Mouse (Mus musculus) left cerebral cortex, postnatal 10 days (tissue): ENCODE measurements around the gene Caml. TPM values are rescaled to one million over a fixed set of nuclear protein-coding genes. Genes with fewer than 3 reads are reported as not detected.
"Not testable (repeated sequence)": the region's sequence is repeated elsewhere in the genome, so short reads cannot be mapped to it uniquely, and the experiment has no call there.

Experiments
- DNase-seq, 2 experiments: peaks; one replicate each; pipeline ENCODE4 v3.0.0; 2021 to 2022; ENCODE audit warnings: low spot score in 2 of 2, mixed read lengths in 1 of 2; ENCODE audit errors: extremely low spot score in 1 of 2
- intact Hi-C: fragments of 180-260 bp; cut with DNase I; formaldehyde crosslinking; loops from one replicate; pipeline ENCODE4 v1.15.1; 2025
- total RNA-seq, 2 experiments: library from RNA; stranded (reverse); gene quantifications; 2 replicates each; pipeline ENCODE4 v1.2.3; 2021

The Caml gene
- 10 to 100 TPM; 53.7 to 55.3 TPM for total RNA-seq

GRCm38 (mm10) chr13:55622649-55623541 lies at the start of gene Caml:
Caml (plus strand) TSS chr13:55623005.
- intact Hi-C loops: no loop called here
- peak; percentile 83 to 92 for DNase-seq

GRCm38 (mm10) chr13:55573432-55573831 lies 49.4 kb upstream of the Caml start, which contains the start of gene Tmed9:
Tmed9 (plus strand) TSS chr13:55573732.
- intact Hi-C loops: no loop called here
- no peak for DNase-seq

GRCm38 (mm10) chr13:55574321-55574720 lies 48.5 kb upstream of the Caml start:
- intact Hi-C loops: no loop called here
- no peak for DNase-seq

GRCm38 (mm10) chr13:55575932-55576331 lies 46.9 kb upstream of the Caml start:
- intact Hi-C loops: no loop called here

GRCm38 (mm10) chr13:55576872-55577271 lies 45.9 kb upstream of the Caml start:
- intact Hi-C loops, DNase-seq: not testable (repeated sequence)

More at GRCm38 (mm10) chr13:55575932-55576331, 46.9 kb upstream of the Caml start:
- no peak for DNase-seq

- no peak for DNase-seq
- intact Hi-C loops: no loop called here
Observed at GRCm38 (mm10) chr13:55578086-55578485, 44.7 kb upstream of the Caml start.

- no peak for DNase-seq
- intact Hi-C loops: no loop called here
Observed at GRCm38 (mm10) chr13:55591961-55592490, 30.8 kb upstream of the Caml start.

- intact Hi-C loops: no loop called here
- DNase-seq: peak; percentile 95 to 98
Observed at GRCm38 (mm10) chr13:55592512-55593253, 30.1 kb upstream of the Caml start.

GRCm38 (mm10) chr13:55593254-55593747 lies 29.5 kb upstream of the Caml start:
- intact Hi-C loops: no loop called here
- no peak for DNase-seq

GRCm38 (mm10) chr13:55595375-55595774 lies 27.4 kb upstream of the Caml start:
- intact Hi-C loops: no loop called here
- DNase-seq: peak in 1 of 2 experiments; percentile 57

GRCm38 (mm10) chr13:55596802-55597201 lies 26.0 kb upstream of the Caml start:
- DNase-seq: no peak
- intact Hi-C loops: no loop called here

GRCm38 (mm10) chr13:55599566-55600540 lies 23.0 kb upstream of the Caml start, which contains the start of gene B4galt7:
B4galt7 (plus strand) TSS chr13:55599896.
- intact Hi-C loops: loop anchor here (2.0 kb wide), 1 partner anchor 41 kb away; no protein-coding TSS in a partner anchor
- peak; percentile 68 to 92 for DNase-seq

- DNase-seq: no peak
- intact Hi-C loops: loop anchor here (2.0 kb wide), 1 partner anchor 40 kb away; no protein-coding TSS in a partner anchor
Observed at GRCm38 (mm10) chr13:55600657-55601056, 22.1 kb upstream of the Caml start.

- intact Hi-C loops: loop anchor here (2.0 kb wide), 1 partner anchor 39 kb away; no protein-coding TSS in a partner anchor
- peak; percentile 77 to 84 for DNase-seq
Observed at GRCm38 (mm10) chr13:55601611-55602010, 21.2 kb upstream of the Caml start.

GRCm38 (mm10) chr13:55604606-55605005 lies 18.2 kb upstream of the Caml start:
- intact Hi-C loops: no loop called here
- no peak for DNase-seq

GRCm38 (mm10) chr13:55606899-55607623 lies 15.7 kb upstream of the Caml start:
- intact Hi-C loops: no loop called here
- peak in 1 of 2 experiments; percentile 36 for DNase-seq

GRCm38 (mm10) chr13:55607624-55608006 lies 15.2 kb upstream of the Caml start:
- intact Hi-C loops: no loop called here
- DNase-seq: no peak
